Mouse (Mus musculus) forebrain, embryonic 15.5 days (tissue): ENCODE measurements around the gene D5Ertd579e. TPM values are rescaled to one million over a fixed set of nuclear protein-coding genes. Genes with fewer than 3 reads are reported as not detected.

Experiments
- ATAC-seq: fragments of 200-750 bp; cut with Nextera tagmentation; replicated peaks from 2 replicates; pipeline ENCODE4 v1.8.0; 2017; ENCODE audit warnings: mild to moderate bottlenecking, moderate TSS enrichment, moderate library complexity
- H3K27ac ChIP-seq: fragments of 300-500 bp; sonication (generic); replicated peaks from 2 replicates; pipeline ENCODE4 v1.5.1; 2015; ENCODE audit warnings: mild to moderate bottlenecking, inconsistent platforms
- H3K27me3 ChIP-seq: fragments of 300-500 bp; sonication (generic); 2 replicates; pipeline ENCODE4 v1.6.1; 2015; ENCODE audit warnings: inconsistent platforms
- H3K36me3 ChIP-seq: fragments of 300-500 bp; sonication (generic); 2 replicates; pipeline ENCODE4 v1.6.1; 2015; ENCODE audit warnings: mild to moderate bottlenecking, inconsistent platforms
- H3K4me1 ChIP-seq: fragments of 300-500 bp; sonication (generic); 2 replicates; pipeline ENCODE4 v1.6.1; 2015; ENCODE audit warnings: inconsistent platforms
- H3K4me2 ChIP-seq: fragments of 300-500 bp; sonication (generic); replicated peaks from 2 replicates; pipeline ENCODE4 v1.6.1; 2015; ENCODE audit warnings: mild to moderate bottlenecking, inconsistent platforms
- H3K4me3 ChIP-seq: fragments of 300-500 bp; sonication (generic); 2 replicates; pipeline ENCODE4 v1.5.1; 2015; ENCODE audit warnings: mild to moderate bottlenecking, inconsistent platforms
- H3K9ac ChIP-seq: fragments of 300-500 bp; sonication (generic); replicated peaks from 2 replicates; pipeline ENCODE4 v1.6.1; 2015; ENCODE audit warnings: mild to moderate bottlenecking, inconsistent platforms
- H3K9me3 ChIP-seq: fragments of 300-500 bp; sonication (generic); 2 replicates; pipeline ENCODE4 v1.6.1; 2016; ENCODE audit warnings: inconsistent platforms
- WGBS: fragments of 180-500 bp; shearing (Covaris S2); methylation state at CpG from one replicate; pipeline ENCODE4 v1.1.7; 2015; ENCODE audit warnings: mixed read lengths; 5-methylcytosine and 5-hydroxymethylcytosine counted together
- polyA plus RNA-seq: library from polyadenylated mRNA; unstranded; fragments of >200 nt; fragmentation: Nextera tagmentation; extraction: Ambion mirVana; gene quantifications from 2 replicates; pipeline ENCODE4 v1.2.1, GENCODE M21; 2015

Gene D5Ertd579e
- polyA plus RNA-seq, 1 experiment from 2014 or later = 35.1 TPM

- no peak overlapping the region for H3K9ac ChIP-seq
- no peaks in the 10 kb centered on the region for H3K27me3 ChIP-seq
- H3K27ac ChIP-seq = no peak overlapping the region
- peaks cover 8% of the 10 kb centered on the region; the same call in 1 of the 2 replicates for H3K4me1 ChIP-seq
- no peak for ATAC-seq
- 83% methylated on average over 4 of the region's 4 CpGs for WGBS
- peaks cover 3% of the 10 kb centered on the region; the same call in 1 of the 2 replicates for H3K36me3 ChIP-seq
- no peaks in the 10 kb centered on the region for H3K9me3 ChIP-seq
- no peak overlapping the region for H3K4me3 ChIP-seq
- H3K4me2 ChIP-seq = no peak overlapping the region
Measured at GRCm38 (mm10) chr5:36570546-36571245, 125.1 kb downstream of the D5Ertd579e start.

GRCm38 (mm10) chr5:36570098-36570497 is 125.7 kb downstream of the D5Ertd579e start:
- peaks cover 3% of the 10 kb centered on the region; the same call in 1 of the 2 replicates for H3K36me3 ChIP-seq
- H3K4me1 ChIP-seq = peaks cover 4% of the 10 kb centered on the region; the same call in 1 of the 2 replicates
- ATAC-seq = no peak
- no peak overlapping the region for H3K4me2 ChIP-seq
- no peak overlapping the region for H3K4me3 ChIP-seq
- WGBS = 94% methylated on average over 7 of the region's 7 CpGs
- no peaks in the 10 kb centered on the region for H3K9me3 ChIP-seq
- no peak overlapping the region for H3K9ac ChIP-seq
- no peak overlapping the region for H3K27ac ChIP-seq
- H3K27me3 ChIP-seq = no peaks in the 10 kb centered on the region

GRCm38 (mm10) chr5:36568118-36568517 is 127.7 kb downstream of the D5Ertd579e start:
- H3K9ac ChIP-seq = no peak overlapping the region
- no peak overlapping the region for H3K4me3 ChIP-seq
- H3K27me3 ChIP-seq = no peaks in the 10 kb centered on the region
- no peak overlapping the region for H3K4me2 ChIP-seq
- peaks cover 3% of the 10 kb centered on the region; the same call in 1 of the 2 replicates for H3K36me3 ChIP-seq
- peaks cover 3% of the 10 kb centered on the region; the same call in 1 of the 2 replicates for H3K4me1 ChIP-seq
- H3K27ac ChIP-seq = no peak overlapping the region
- WGBS = 96% methylated on average over 4 of the region's 4 CpGs
- no peak for ATAC-seq
- no peaks in the 10 kb centered on the region for H3K9me3 ChIP-seq

- 65% methylated on average over 2 of the region's 2 CpGs for WGBS
- H3K27me3 ChIP-seq = no peaks in the 10 kb centered on the region
- no peak overlapping the region for H3K9ac ChIP-seq
- peaks cover 3% of the 10 kb centered on the region; the same call in 1 of the 2 replicates for H3K36me3 ChIP-seq
- H3K4me1 ChIP-seq = peaks cover 3% of the 10 kb centered on the region; the same call in 1 of the 2 replicates
- no peak overlapping the region for H3K4me2 ChIP-seq
- no peak overlapping the region for H3K27ac ChIP-seq
- ATAC-seq = no peak
- no peaks in the 10 kb centered on the region for H3K9me3 ChIP-seq
- H3K4me3 ChIP-seq = no peak overlapping the region
Measured at GRCm38 (mm10) chr5:36567627-36568026, 128.2 kb downstream of the D5Ertd579e start.

GRCm38 (mm10) chr5:36564530-36564929 is 131.3 kb downstream of the D5Ertd579e start:
- Histone ChIP-seq H3K4me1 (peaks cover 3% of the 10 kb centered on the region; the same call in 1 of the 2 replicates), H3K36me3 (no peaks in the 10 kb centered on the region), H3K4me2 (no peak overlapping the region), H3K4me3 (no peak overlapping the region), H3K27me3 (no peaks in the 10 kb centered on the region), H3K9me3 (no peaks in the 10 kb centered on the region), H3K9ac (no peak overlapping the region), H3K27ac (no peak overlapping the region)
- ATAC-seq = no peak
- 91% methylated on average over 9 of the region's 9 CpGs for WGBS

GRCm38 (mm10) chr5:36563741-36564140 is 132.1 kb downstream of the D5Ertd579e start:
- H3K9ac ChIP-seq = no peak overlapping the region
- WGBS = 84% methylated on average over 6 of the region's 6 CpGs
- H3K27ac ChIP-seq = no peak overlapping the region
- H3K4me2 ChIP-seq = no peak overlapping the region
- no peak overlapping the region for H3K4me3 ChIP-seq
- H3K36me3 ChIP-seq = no peaks in the 10 kb centered on the region
- H3K27me3 ChIP-seq = no peaks in the 10 kb centered on the region
- H3K9me3 ChIP-seq = no peaks in the 10 kb centered on the region
- peaks cover 3% of the 10 kb centered on the region; the same call in 1 of the 2 replicates for H3K4me1 ChIP-seq
- ATAC-seq = no peak

- Histone ChIP-seq H3K36me3 (no peaks in the 10 kb centered on the region), H3K27me3 (no peaks in the 10 kb centered on the region), H3K4me3 (no peak overlapping the region), H3K4me1 (peaks cover 3% of the 10 kb centered on the region; the same call in 1 of the 2 replicates), H3K27ac (no peak overlapping the region), H3K4me2 (no peak overlapping the region), H3K9ac (no peak overlapping the region), H3K9me3 (no peaks in the 10 kb centered on the region)
- 92% methylated on average over 10 of the region's 10 CpGs for WGBS
- no peak for ATAC-seq
Measured at GRCm38 (mm10) chr5:36562791-36563445, 132.9 kb downstream of the D5Ertd579e start.

- Histone ChIP-seq H3K4me2 (no peak overlapping the region), H3K27me3 (no peaks in the 10 kb centered on the region), H3K4me3 (no peak overlapping the region), H3K9ac (no peak overlapping the region), H3K4me1 (peaks cover 3% of the 10 kb centered on the region), H3K36me3 (no peaks in the 10 kb centered on the region), H3K9me3 (no peaks in the 10 kb centered on the region), H3K27ac (no peak overlapping the region)
- 76% methylated on average over 4 of the region's 4 CpGs for WGBS
- no peak for ATAC-seq
Measured at GRCm38 (mm10) chr5:36561509-36561908, 134.3 kb downstream of the D5Ertd579e start.

GRCm38 (mm10) chr5:36560490-36560889 is 135.3 kb downstream of the D5Ertd579e start:
- Histone ChIP-seq H3K27me3 (no peaks in the 10 kb centered on the region), H3K4me3 (no peak overlapping the region), H3K36me3 (no peaks in the 10 kb centered on the region), H3K4me1 (peaks cover 7% of the 10 kb centered on the region), H3K9me3 (no peaks in the 10 kb centered on the region), H3K27ac (no peak overlapping the region), H3K4me2 (no peak overlapping the region), H3K9ac (no peak overlapping the region)
- WGBS = 92% methylated on average over 4 of the region's 4 CpGs
- no peak for ATAC-seq

- Histone ChIP-seq H3K27ac (no peak overlapping the region), H3K9me3 (no peaks in the 10 kb centered on the region), H3K4me3 (no peak overlapping the region), H3K4me2 (no peak overlapping the region), H3K9ac (no peak overlapping the region), H3K36me3 (no peaks in the 10 kb centered on the region), H3K4me1 (peaks cover 7% of the 10 kb centered on the region), H3K27me3 (no peaks in the 10 kb centered on the region)
- no peak for ATAC-seq
- WGBS = 90% methylated on average over 6 of the region's 6 CpGs
Measured at GRCm38 (mm10) chr5:36559510-36560235, 136.2 kb downstream of the D5Ertd579e start.

GRCm38 (mm10) chr5:36559106-36559505 is 136.7 kb downstream of the D5Ertd579e start:
- H3K27ac ChIP-seq = no peak overlapping the region
- H3K4me3 ChIP-seq = no peak overlapping the region
- no peaks in the 10 kb centered on the region for H3K27me3 ChIP-seq
- H3K4me2 ChIP-seq = no peak overlapping the region
- ATAC-seq = no peak
- H3K4me1 ChIP-seq = peaks cover 7% of the 10 kb centered on the region
- H3K9me3 ChIP-seq = no peaks in the 10 kb centered on the region
- H3K9ac ChIP-seq = no peak overlapping the region
- 73% methylated on average over 5 of the region's 5 CpGs for WGBS
- H3K36me3 ChIP-seq = no peaks in the 10 kb centered on the region

- no peak overlapping the region for H3K4me2 ChIP-seq
- H3K27me3 ChIP-seq = no peaks in the 10 kb centered on the region
- H3K27ac ChIP-seq = no peak overlapping the region
- no peak overlapping the region for H3K9ac ChIP-seq
- peaks cover 7% of the 10 kb centered on the region for H3K4me1 ChIP-seq
- H3K4me3 ChIP-seq = no peak overlapping the region
- ATAC-seq = no peak
- no peaks in the 10 kb centered on the region for H3K9me3 ChIP-seq
- H3K36me3 ChIP-seq = no peaks in the 10 kb centered on the region
- 88% methylated on average over 2 of the region's 2 CpGs for WGBS
Measured at GRCm38 (mm10) chr5:36558526-36558925, 137.3 kb downstream of the D5Ertd579e start.
